Mouse (Mus musculus) olfactory bulb, adult 2 months (tissue): ENCODE results near the gene Agpat1.

Experiments used
- CTCF ChIP-seq: fragments of 200-500 bp; IDR thresholded peaks from 2 replicates; pipeline ENCODE4 v1.5.1; 2012; ENCODE audit warnings: low read depth, mild to moderate bottlenecking, low read length, moderate library complexity; ENCODE audit not compliant: insufficient read depth
- POLR2A ChIP-seq: fragments of 200-500 bp; IDR thresholded peaks from 2 replicates; pipeline ENCODE4 v1.6.1; 2012; ENCODE audit warnings: mild to moderate bottlenecking, low read depth, low read length, moderate library complexity; ENCODE audit not compliant: insufficient read depth

GRCm38 (mm10) chr17:34593752-34594525, 10.1 kb upstream of the Agpat1 start:
- no peak for TF ChIP-seq CTCF
- no peak for TF ChIP-seq POLR2A
